Mouse (Mus musculus): Measurements from ENCODE around the gene Mical2. TPM values are rescaled to one million over a fixed set of nuclear protein-coding genes. Genes with fewer than 3 reads are reported as not detected.

Mical2 gene
- total RNA-seq, 2 experiments from 2014 or later: 667 to 694 TPM

- DNase-seq (ENCODE audit: low spot score in 2 of 2): no peak
- no peak for TF ChIP-seq CTCF (conservative IDR thresholded peaks at IDR 0.05)
- H3K4me3 ChIP-seq: no peak overlapping the region
- no peak overlapping the region for H3K27ac ChIP-seq
Measured at GRCm38 (mm10) chr7:112345687-112346086, 120.0 kb downstream of the Mical2 start.

GRCm38 (mm10) chr7:112351541-112351940, 125.9 kb downstream of the Mical2 start:
- peak overlapping the region; percentile 48; the same call in 1 of the 2 replicates for H3K27ac ChIP-seq
- H3K4me3 ChIP-seq: no peak overlapping the region
- TF ChIP-seq CTCF (conservative IDR thresholded peaks at IDR 0.05): no peak
- DNase-seq (ENCODE audit: low spot score in 2 of 2): no peak

GRCm38 (mm10) chr7:112352005-112352404, 126.3 kb downstream of the Mical2 start:
- Histone ChIP-seq H3K4me3 (no peak overlapping the region), H3K27ac (no peak overlapping the region; the same call in 1 of the 2 replicates)
- no peak for DNase-seq (ENCODE audit: low spot score in 2 of 2)
- TF ChIP-seq CTCF (conservative IDR thresholded peaks at IDR 0.05): no peak

- no peak overlapping the region for H3K4me3 ChIP-seq
- no peak for DNase-seq (ENCODE audit: low spot score in 2 of 2)
Measured at GRCm38 (mm10) chr7:112353011-112353410, 127.4 kb downstream of the Mical2 start.

DNA sequence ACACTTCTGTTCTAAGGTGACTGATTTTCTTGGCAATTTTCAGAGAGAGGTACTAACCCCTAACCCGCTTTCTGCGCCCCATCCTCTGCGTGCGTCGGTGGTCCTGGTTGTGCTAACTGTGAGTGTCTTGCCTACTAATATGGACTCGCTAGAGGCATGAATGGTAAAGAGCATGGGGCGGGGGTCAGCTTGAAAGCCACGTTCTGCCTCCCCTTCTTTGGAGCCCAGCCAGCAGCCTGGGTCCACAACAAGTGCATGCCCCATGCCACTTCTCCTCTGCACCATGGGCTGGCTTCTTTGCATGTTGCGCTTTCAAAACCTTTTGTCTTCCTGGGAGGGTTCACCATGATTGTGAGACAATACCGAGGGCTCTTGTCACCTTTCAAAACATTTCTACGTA, 128.3 kb downstream of the Mical2 start:
- DNase-seq (ENCODE audit: low spot score in 2 of 2): no peak
- no peak for TF ChIP-seq CTCF (conservative IDR thresholded peaks at IDR 0.05)
- no peak overlapping the region for H3K4me3 ChIP-seq
- peak overlapping the region; percentile 37; the same call in 1 of the 2 replicates for H3K27ac ChIP-seq

More at GRCm38 (mm10) chr7:112353011-112353410, 127.4 kb downstream of the Mical2 start:
- no peak for TF ChIP-seq CTCF (conservative IDR thresholded peaks at IDR 0.05)
- peak overlapping the region; percentile 37; the same call in 1 of the 2 replicates for H3K27ac ChIP-seq

DNA sequence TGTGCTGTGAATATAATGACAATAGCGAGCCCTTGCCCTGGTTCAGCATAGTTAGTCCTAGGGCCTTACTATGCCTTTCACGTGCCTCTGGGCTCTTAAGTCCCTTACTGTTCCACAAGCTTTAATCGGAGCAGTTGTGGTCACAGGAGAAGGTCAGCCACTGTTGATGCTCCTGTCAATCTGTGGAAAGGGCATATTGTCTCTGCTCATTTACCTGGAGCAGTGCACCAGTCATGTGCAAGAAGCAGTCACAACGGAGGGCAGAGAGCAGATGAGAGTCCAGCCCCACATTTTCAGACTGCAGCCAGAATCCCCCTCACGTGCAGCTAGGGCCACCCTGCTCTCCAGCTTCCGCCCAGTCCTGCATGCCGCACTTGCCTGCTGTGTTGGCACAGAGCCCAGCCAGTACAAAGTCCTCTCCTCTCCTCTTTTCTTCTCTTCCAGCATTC, 128.9 kb downstream of the Mical2 start:
- Histone ChIP-seq H3K4me3 (no peak overlapping the region), H3K27ac (peak overlapping the region; percentile 37; the same call in 1 of the 2 replicates)
- DNase-seq (ENCODE audit: low spot score in 2 of 2): no peak
- TF ChIP-seq CTCF (conservative IDR thresholded peaks at IDR 0.05): no peak

DNA sequence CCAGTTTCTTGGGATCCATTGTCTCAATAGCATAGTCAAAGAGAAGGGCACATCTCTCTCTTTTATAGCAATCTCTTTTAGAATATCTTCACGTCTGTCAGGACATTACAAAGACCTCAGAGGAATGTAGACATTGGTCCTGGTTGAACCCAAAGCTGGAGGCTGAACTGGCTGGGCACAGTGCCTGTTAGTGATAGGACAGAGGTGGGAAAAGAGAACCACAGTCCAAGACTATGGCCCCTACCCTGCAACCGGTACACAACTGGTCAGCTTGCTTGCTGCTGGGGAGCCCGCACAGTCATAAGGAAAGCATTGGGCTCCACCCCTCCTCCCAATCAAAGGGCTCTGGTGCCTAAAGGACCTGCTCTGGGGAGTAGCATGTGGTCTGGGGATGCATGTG, 133.9 kb downstream of the Mical2 start:
- no peak for TF ChIP-seq CTCF (conservative IDR thresholded peaks at IDR 0.05)
- no peak overlapping the region for H3K4me3 ChIP-seq
- DNase-seq (ENCODE audit: low spot score in 2 of 2): no peak
- H3K27ac ChIP-seq: no peak overlapping the region

GRCm38 (mm10) chr7:112362574-112363200, 137.0 kb downstream of the Mical2 start:
- H3K27ac ChIP-seq: no peak overlapping the region; the same call in 1 of the 2 replicates
- no peak overlapping the region for H3K4me3 ChIP-seq
- no peak for TF ChIP-seq CTCF (conservative IDR thresholded peaks at IDR 0.05)
- no peak for DNase-seq (ENCODE audit: low spot score in 2 of 2)

DNA sequence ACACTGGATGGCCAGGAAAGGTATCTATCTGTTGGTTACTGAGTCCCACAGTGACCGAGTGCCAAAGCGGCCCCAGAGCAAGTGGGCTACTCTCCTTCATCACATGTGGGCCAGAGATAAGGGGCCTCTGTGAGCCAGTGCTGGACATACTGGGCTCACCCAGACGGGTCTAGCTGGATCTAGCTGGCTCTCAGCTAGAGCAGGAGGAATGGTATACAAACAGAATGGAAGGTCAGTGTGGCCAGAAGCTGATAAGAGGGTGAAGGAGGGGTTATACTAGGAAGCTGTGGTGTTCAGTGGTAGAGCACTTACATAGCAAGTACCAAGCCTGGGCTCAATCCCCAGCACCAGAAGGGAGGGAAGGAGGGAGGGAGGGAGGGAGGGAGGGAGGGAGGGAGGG, 140.2 kb downstream of the Mical2 start:
- TF ChIP-seq CTCF (conservative IDR thresholded peaks at IDR 0.05): no peak
- no peak for DNase-seq (ENCODE audit: low spot score in 2 of 2)
- no peak overlapping the region for H3K4me3 ChIP-seq
- no peak overlapping the region for H3K27ac ChIP-seq

GRCm38 (mm10) chr7:112369046-112369445, 143.4 kb downstream of the Mical2 start:
- peak; percentile 97 for TF ChIP-seq CTCF (conservative IDR thresholded peaks at IDR 0.05)
- Histone ChIP-seq H3K27ac (no peak overlapping the region), H3K4me3 (no peak overlapping the region)
- peak; percentile 81 to 89 for DNase-seq (ENCODE audit: low spot score in 2 of 2)

- DNase-seq (ENCODE audit: low spot score in 2 of 2): no peak
- no peak for TF ChIP-seq CTCF (conservative IDR thresholded peaks at IDR 0.05)
- Histone ChIP-seq H3K27ac (no peak overlapping the region), H3K4me3 (no peak overlapping the region)
Measured at GRCm38 (mm10) chr7:112369977-112370376, 144.3 kb downstream of the Mical2 start.

DNA sequence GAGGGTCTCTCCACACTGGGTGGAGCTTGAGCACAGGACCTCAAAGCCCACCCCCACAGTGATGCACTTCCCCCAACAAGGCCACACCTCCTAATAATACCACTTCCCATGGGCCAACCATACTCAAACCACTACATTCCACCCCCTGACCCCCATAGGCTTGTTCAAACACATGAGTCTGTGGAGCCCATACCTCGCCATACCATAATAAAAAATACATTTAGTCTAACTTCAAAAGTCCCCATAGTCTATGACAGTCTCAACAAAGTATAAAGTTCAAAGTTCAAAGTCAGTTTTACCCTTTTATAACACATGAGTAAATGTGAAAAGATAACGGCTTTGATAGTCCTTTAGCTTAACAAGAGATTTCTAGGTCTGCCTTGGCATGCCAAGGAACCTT, 145.7 kb downstream of the Mical2 start:
- no peak for DNase-seq (ENCODE audit: low spot score in 2 of 2)
- no peak for TF ChIP-seq CTCF (conservative IDR thresholded peaks at IDR 0.05)
- Histone ChIP-seq H3K4me3 (no peak overlapping the region), H3K27ac (no peak overlapping the region)

- Histone ChIP-seq H3K4me3 (no peak overlapping the region), H3K27ac (no peak overlapping the region)
- no peak for TF ChIP-seq CTCF (conservative IDR thresholded peaks at IDR 0.05)
- DNase-seq (ENCODE audit: low spot score in 2 of 2): no peak
Measured at GRCm38 (mm10) chr7:112374035-112374434, 148.4 kb downstream of the Mical2 start.

GRCm38 (mm10) chr7:112375062-112375461, 149.4 kb downstream of the Mical2 start:
- DNase-seq (ENCODE audit: low spot score in 2 of 2): no peak
- no peak for TF ChIP-seq CTCF (conservative IDR thresholded peaks at IDR 0.05)
- H3K27ac ChIP-seq: no peak overlapping the region
- H3K4me3 ChIP-seq: no peak overlapping the region

Measured in layer of hippocampus, adult 2 months (tissue).